Mouse (Mus musculus) erythroblast, adult 5-6 weeks (primary cell): ENCODE results near the gene Urb2. TPM values are rescaled to one million over a fixed set of nuclear protein-coding genes. Genes with fewer than 3 reads are reported as not detected.
A peak's percentile ranks its signal among the peaks of the same experiment; 100 is the strongest.
"Not testable (repeated sequence)": the region's sequence is repeated elsewhere in the genome, so short reads cannot be mapped to it uniquely, and the experiment has no call there.

Experiments used
- ATAC-seq: replicated peaks from 2 replicates; pipeline ENCODE4 v1.8.0; 2016; ENCODE audit warnings: moderate number of reproducible peaks, mild to moderate bottlenecking, moderate TSS enrichment, inconsistent platforms; ENCODE audit not compliant: poor library complexity, low FRiP score, severe bottlenecking
- total RNA-seq, 2 experiments: library from RNA; stranded (forward) in 1 of 2; stranded (reverse) in 1 of 2; fragments of 150-400 nt in 1 of 2; fragments of 200-764, 138-1000 nt in 1 of 2; gene quantifications; 2 replicates each; pipeline versions ENCODE4 v1.2.3 to v1.2.4; 2015 to 2017; ENCODE audit warnings: low replicate concordance in 2 of 2

Gene Urb2
- total RNA-seq, 2 experiments from 2014 or later, result 4.6 to 9.4 TPM

GRCm38 (mm10) chr8:124011989-124012586, 9.2 kb upstream of the Urb2 start:
- no peak for ATAC-seq

GRCm38 (mm10) chr8:124014299-124014698, 7.0 kb upstream of the Urb2 start:
- ATAC-seq, result not testable (repeated sequence)

DNA sequence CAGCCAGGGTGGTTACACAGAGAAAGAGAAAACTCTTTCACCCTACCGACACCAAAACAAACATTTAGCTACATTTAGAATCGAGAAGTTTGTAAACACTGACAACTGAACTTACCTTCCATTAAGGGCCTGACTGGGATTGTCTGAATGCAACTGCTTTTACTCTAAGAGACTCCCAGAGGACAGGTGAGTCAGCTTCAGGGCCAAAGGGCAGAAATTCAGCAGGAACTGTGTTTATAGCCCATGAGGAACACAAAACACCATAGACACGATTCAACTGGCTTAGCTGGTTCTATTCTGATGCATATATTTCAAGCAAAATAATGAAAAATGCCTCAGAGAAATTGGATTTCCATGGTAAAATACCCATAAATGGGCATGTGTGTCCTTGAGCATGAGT, 6.6 kb upstream of the Urb2 start:
- ATAC-seq, result no peak

GRCm38 (mm10) chr8:124019782-124020181, 1.5 kb upstream of the Urb2 start:
- ATAC-seq, result peak; percentile 85

DNA sequence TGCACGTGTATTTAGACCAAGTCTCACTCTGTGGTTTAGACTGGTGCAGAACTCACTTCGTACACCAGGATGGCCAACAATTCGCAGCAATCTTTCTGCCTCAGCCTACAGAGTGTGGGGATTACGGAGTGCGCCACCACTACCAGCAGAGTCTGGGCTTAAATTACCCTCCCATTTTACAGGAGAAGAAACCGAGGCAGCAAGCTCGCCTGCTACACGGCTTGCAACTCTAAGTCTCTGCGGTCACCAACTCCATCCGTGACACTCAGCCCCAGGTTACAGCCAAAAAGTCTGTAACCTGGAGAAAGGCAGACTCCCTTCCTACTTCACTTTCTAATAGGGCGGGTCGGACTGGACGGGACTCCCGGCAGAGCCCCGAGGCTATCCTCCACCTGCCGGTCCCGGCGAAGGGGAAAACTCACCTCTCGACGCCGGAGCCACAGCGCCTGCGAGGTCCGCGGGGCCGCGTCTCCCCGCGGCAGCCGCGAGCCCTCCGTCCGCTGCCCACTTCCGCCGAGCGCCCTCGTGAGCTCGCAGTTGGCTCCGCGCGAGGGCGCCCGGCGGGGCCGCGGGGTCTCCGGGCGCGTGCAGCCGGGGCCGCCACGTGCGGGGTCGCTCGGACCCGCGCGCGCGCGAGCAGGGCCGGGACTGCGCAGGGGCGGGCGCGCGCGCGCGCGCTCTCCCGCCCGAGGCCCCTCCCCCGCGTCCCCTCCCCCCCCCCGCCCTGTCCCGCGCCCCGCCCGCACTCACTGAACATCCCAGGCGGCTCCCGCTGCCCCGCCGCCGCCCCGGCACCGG, 670 bp upstream of the Urb2 start:
- ATAC-seq, result peak; percentile 48

DNA sequence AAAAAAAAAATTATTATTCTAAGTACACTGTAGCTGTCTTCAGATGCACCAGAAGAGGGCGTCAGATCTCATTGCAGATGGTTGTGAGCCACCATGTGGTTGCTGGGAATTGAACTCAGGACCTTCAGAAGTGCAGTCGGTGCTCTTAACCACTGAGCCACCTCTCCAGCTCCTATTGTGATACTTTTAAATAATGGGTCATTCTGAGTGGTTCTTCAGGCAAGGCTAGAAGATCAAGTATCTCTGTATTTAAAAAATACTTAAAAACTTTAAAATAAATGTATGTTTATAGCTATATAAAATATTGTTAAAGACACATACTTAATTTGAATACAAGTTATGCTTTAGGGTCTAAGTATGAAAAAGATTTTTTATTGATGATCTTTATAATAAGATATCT, 5.0 kb downstream of the Urb2 start:
- not testable (repeated sequence) for ATAC-seq

- ATAC-seq, result no peak
Measured at GRCm38 (mm10) chr8:124027831-124028230, 6.5 kb downstream of the Urb2 start.

GRCm38 (mm10) chr8:124033400-124033799, 12.1 kb downstream of the Urb2 start:
- ATAC-seq, result no peak

GRCm38 (mm10) chr8:124038121-124038520, 16.8 kb downstream of the Urb2 start:
- ATAC-seq, result no peak

- ATAC-seq, result no peak
Measured at GRCm38 (mm10) chr8:124039351-124039750, 18.0 kb downstream of the Urb2 start.

GRCm38 (mm10) chr8:124042201-124042600, 20.9 kb downstream of the Urb2 start:
- ATAC-seq, result no peak

DNA sequence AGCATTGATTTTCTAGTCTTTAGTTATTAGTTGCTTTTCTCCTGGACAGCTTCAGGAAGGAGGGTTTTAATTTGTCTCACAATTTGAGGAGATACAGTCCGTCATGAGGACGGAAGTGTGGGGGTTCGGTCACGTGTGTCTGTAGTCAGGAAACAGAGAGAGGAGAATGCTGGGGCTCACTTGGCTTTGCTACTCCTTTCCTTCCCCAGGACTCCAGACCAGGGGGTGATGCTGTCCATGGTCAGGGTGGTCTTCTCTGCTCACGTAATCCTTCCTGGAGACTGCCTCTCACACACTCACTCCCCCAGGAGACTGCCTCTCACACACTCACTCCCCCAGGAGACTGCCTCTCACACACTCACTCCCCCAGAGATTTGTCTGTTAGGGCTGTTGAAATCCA, 23.1 kb downstream of the Urb2 start:
- ATAC-seq, result no peak

- no peak for ATAC-seq
Measured at GRCm38 (mm10) chr8:124044931-124045330, 23.6 kb downstream of the Urb2 start.

DNA sequence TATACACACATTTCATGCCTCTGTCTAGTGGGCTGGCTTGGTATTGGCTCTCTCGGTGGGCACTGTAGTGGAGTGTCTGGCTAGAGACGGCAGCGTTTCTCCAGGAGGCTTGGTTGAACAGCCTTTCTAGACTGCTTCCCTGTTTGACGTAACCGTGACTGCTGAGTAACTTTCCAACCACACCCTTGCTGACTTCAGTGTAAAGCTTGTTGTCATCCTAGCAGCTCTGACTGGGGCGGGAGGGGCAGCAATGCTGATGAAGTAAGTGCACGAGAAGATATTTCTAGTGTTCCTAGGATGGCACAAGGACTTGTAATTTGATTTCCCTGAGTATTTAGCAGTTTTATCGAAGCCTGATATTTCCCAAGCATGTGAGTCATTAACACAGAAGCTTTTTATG, 24.5 kb downstream of the Urb2 start:
- peak; percentile 81 for ATAC-seq

GRCm38 (mm10) chr8:124052110-124052509, 30.8 kb downstream of the Urb2 start:
- ATAC-seq, result peak; percentile 79

DNA sequence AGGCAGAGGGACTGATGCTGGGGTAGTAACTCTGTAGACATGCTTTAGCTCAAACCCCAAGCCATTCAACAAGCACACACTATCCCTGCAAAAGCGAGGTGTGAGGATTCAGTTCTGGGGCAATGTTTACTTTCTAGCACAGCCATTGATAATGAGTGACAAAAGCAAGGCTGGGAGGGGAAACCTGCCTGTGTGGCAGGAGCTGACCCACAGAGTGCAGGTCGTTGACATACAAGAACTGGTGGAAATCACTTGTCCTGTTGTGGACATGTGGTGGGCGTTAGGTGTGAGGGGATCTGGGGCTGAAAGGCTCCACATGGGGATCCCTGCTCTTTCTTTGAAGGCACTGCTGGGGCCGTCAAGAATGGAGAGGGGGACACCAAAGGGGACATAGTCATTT, 31.3 kb downstream of the Urb2 start:
- no peak for ATAC-seq

DNA sequence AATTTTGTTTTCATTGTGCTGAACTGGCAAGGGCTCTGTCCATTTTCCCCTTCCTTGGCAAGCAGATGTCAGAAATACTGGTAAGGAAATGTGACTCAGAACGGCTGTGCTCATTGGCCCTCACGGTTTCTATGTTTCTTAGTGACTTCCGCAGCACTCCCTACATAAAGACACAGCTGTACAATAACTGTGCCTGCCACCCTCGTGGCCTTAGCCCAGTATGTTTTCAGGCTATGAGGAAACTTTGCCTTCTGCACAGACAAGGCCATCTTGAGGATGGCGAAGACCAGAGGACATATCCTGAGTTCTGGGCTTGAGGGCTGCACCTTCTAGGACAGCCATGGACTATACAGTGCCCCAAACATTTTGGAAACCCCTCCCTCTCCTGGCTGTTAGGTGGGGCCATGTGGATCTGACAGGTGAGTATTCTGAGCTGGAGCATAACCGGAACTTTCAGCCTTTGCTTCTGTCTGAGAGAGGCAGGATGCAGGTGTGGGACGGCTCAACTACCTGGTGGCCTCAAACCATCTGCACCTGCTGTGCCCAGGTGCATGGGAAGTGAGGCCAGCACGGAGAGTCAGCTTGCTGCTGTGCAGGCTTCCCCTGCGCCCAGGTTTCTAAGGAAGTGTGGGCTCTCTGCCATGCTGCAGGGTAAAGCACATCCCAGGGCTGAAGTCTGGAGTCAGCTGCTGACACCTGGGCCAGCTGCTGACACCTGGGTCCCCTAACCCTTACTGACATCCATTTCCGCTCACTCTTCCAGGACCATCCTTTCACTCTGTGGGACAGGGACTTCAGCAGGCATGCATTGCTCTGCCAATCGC, 35.7 kb downstream of the Urb2 start:
- no peak for ATAC-seq

GRCm38 (mm10) chr8:124066325-124067058, 45.2 kb downstream of the Urb2 start:
- ATAC-seq, result no peak; the same call in 1 of the 2 replicates

GRCm38 (mm10) chr8:124067059-124067750, 45.9 kb downstream of the Urb2 start:
- ATAC-seq, result no peak
